ENCODE assay signal across 8 mouse cellular contexts in the genomic region with DNA sequence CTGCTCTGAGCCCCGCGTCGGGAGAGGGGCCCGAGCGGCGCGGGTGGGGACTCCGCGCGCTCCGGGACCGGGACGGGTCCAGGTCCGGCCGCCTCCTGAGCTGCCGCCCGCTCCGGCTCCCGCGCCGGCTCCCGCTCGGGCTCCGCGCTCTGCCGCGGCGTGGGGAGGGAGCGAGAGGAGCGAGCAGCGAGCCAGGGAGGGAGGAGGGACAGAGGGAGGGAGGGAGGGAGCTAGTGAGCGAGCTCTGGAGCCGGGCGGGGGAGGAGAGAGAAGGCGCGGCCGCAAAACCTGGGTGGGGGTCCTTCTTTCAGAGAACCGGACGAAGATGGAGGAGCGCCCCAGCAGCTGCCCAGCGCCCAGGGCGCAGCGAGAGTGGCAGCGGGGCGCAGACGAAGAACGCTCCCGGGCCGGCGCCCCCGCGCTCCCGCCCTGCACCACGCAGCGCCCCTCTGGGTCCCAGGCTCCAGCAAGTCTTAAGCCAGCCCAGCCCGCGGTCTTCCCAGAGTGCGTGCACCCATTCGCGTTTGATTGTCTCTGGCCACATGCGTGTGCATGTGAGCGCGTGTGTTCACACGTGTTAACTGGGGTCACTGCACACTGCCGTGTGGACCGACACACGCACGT.
DNase-seq lines count a peak whose midpoint lies in the region; ATAC-seq lines count a peak whose summit lies in the region.

No protein-coding gene starts in this region.

- H3K9ac ChIP-seq in forebrain, embryonic 14.5 days (ENCODE audit: low read length) = peak overlapping the region; percentile 85
- peak overlapping the region; percentile 76 for H3K9ac ChIP-seq in hindbrain, embryonic 11.5 days (ENCODE audit: low read depth, low read length)

- DNase-seq in heart, adult 11 months = peak; percentile 95
- DNase-seq in heart, adult 8-10 months (ENCODE audit: low spot score) = no peak
- peak; percentile 86 for DNase-seq in forebrain, embryonic 14.5 days (ENCODE audit: low spot score)
- DNase-seq in hindbrain, embryonic 11.5 days (ENCODE audit: low spot score) = peak; percentile 78
- DNase-seq in left cerebral cortex, adult 18-20 months (ENCODE audit: low spot score in 2 of 2) = peak; percentile 60 to 73
- DNase-seq in midbrain, embryonic 10.5 days (ENCODE audit: low spot score) = peak; percentile 73
- DNase-seq in testis, postnatal 10 days (ENCODE audit: low spot score) = peak; percentile 60

- ATAC-seq in cerebellum, adult (ENCODE audit: insufficient number of reproducible peaks, low FRiP score, low TSS enrichment) = peak; percentile 34; the same call in 1 of the 2 replicates
- ATAC-seq in forebrain, embryonic 14.5 days = peak; percentile 64
- ATAC-seq in hindbrain, embryonic 11.5 days (ENCODE audit: low FRiP score) = peak; percentile 72

- no peaks in the 10 kb centered on the region for H3K9me3 ChIP-seq in forebrain, embryonic 14.5 days (replicated peaks; ENCODE audit: control insufficient read depth, low read length)
- no peaks in the 10 kb centered on the region for H3K9me3 ChIP-seq in hindbrain, embryonic 11.5 days (ENCODE audit: control insufficient read depth, low read length)
- H3K9me3 ChIP-seq in midbrain, embryonic 10.5 days (replicated peaks) = no peaks in the 10 kb centered on the region

- peaks cover 38% of the 10 kb centered on the region for H3K27me3 ChIP-seq in forebrain, embryonic 14.5 days (replicated peaks; ENCODE audit: control insufficient read depth, insufficient read depth, low read length)
- peaks cover 27% of the 10 kb centered on the region for H3K27me3 ChIP-seq in hindbrain, embryonic 11.5 days (ENCODE audit: control insufficient read depth, insufficient read depth, low read length)
- H3K27me3 ChIP-seq in midbrain, embryonic 10.5 days (ENCODE audit: low read depth, poor library complexity, severe bottlenecking) = peaks cover 83% of the 10 kb centered on the region

- H3K36me3 ChIP-seq in forebrain, embryonic 14.5 days (ENCODE audit: control insufficient read depth, insufficient read depth, low read length) = no peaks in the 10 kb centered on the region
- H3K36me3 ChIP-seq in hindbrain, embryonic 11.5 days (ENCODE audit: control insufficient read depth, insufficient read depth, low read length) = no peaks in the 10 kb centered on the region
- H3K36me3 ChIP-seq in midbrain, embryonic 10.5 days = no peaks in the 10 kb centered on the region

- peak overlapping the region; percentile 95 for H3K4me2 ChIP-seq in forebrain, embryonic 14.5 days (ENCODE audit: low read length)
- H3K4me2 ChIP-seq in hindbrain, embryonic 11.5 days (replicated peaks; ENCODE audit: low read depth, low read length) = peak overlapping the region; percentile 97

- H3K27ac ChIP-seq in forebrain, embryonic 14.5 days (ENCODE audit: low read depth, low read length) = peak overlapping the region; percentile 75
- peak overlapping the region; percentile 73 for H3K27ac ChIP-seq in hindbrain, embryonic 11.5 days (ENCODE audit: low read depth, low read length)
- peak overlapping the region; percentile 88 for H3K27ac ChIP-seq in midbrain, embryonic 10.5 days (replicated peaks)

- H3K4me3 ChIP-seq in forebrain, embryonic 14.5 days (ENCODE audit: low read depth, low read length) = peak overlapping the region; percentile 63
- H3K4me3 ChIP-seq in hindbrain, embryonic 11.5 days (ENCODE audit: low read depth, low read length) = peak overlapping the region; percentile 73
- peak overlapping the region; percentile 78 for H3K4me3 ChIP-seq in midbrain, embryonic 10.5 days

- WGBS in forebrain, embryonic 14.5 days = 1% methylated on average over 50 of the region's 68 CpGs
- under 1% methylated on average over 45 of the region's 68 CpGs for WGBS in hindbrain, embryonic 11.5 days
- under 1% methylated on average over 68 of the region's 68 CpGs for WGBS in midbrain, embryonic 10.5 days

- peaks cover 18% of the 10 kb centered on the region; the same call in 1 of the 2 replicates for H3K4me1 ChIP-seq in forebrain, embryonic 14.5 days (ENCODE audit: control insufficient read depth, insufficient read depth, low read length)
- H3K4me1 ChIP-seq in hindbrain, embryonic 11.5 days (replicated peaks; ENCODE audit: control insufficient read depth, insufficient read depth, low read length) = no peaks in the 10 kb centered on the region; the same call in 1 of the 2 replicates
- H3K4me1 ChIP-seq in midbrain, embryonic 10.5 days = peaks cover 42% of the 10 kb centered on the region
